Mouse (Mus musculus): ENCODE results near the gene Traf5. TPM values are rescaled to one million over a fixed set of nuclear protein-coding genes. Genes with fewer than 3 reads are reported as not detected.
A peak's percentile ranks its signal among the peaks of the same experiment; 100 is the strongest.

The Traf5 gene
- polyA plus RNA-seq, 1 experiment = 31.0 TPM

DNA sequence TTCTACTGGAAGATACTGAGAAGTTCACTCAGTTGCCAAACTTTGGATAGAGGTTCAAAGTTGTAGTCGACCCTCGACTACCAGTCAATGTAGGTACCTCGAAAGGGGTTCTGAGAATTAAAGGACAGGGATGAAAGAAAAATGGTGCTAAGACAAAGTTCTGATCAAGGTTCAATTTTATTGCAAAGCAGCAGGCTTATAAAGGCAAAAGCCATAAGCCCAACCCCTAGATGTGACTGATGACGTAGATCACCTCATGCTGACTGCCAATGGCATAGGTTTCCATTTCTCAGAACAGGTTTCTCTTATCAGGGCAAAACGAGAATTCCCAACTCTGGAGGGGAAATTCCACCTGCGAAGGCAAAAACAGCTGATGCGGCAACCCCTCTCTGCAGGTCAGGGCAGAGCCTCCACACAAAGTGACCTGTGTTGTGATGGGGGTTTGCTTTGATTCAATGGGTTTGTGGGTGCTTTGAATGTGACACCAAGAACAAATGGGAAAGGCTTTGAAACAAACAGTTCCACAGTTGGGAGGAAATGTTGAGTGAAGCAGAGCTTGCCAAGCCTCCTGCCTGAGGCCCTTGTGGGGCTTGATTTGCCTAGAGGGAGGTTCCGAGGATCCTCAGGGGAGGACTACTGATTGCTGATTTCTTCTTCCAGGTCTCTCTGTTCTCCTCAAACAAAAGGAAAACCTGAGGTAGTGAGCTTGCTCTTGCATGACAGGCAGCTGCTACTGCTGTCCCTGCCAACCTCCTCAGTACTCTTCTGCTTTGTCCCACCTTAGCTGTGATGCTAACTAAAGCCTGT, 105.5 kb downstream of the Traf5 start:
- no peak overlapping the region for H3K4me3 ChIP-seq (ENCODE audit: extremely low read depth, insufficient read depth, insufficient read length)
- H3K27ac ChIP-seq (ENCODE audit: insufficient read depth, low read length) = no peak overlapping the region
- 74% methylated on average over 8 of the region's 8 CpGs for WGBS
- no peak for DNase-seq (ENCODE audit: low read depth in 1 of 2, low spot score in 2 of 2)
- H3K4me1 ChIP-seq (ENCODE audit: control insufficient read depth, insufficient read depth, insufficient read length) = no peaks in the 10 kb centered on the region
- no peak for TF ChIP-seq POLR2A (IDR thresholded peaks at IDR 0.05; ENCODE audit: low read depth, low read length)
- TF ChIP-seq CTCF (IDR thresholded peaks at IDR 0.05; ENCODE audit: extremely low read depth, insufficient read depth, insufficient read length, insufficient replicate concordance) = no peak
- H3K27me3 ChIP-seq (ENCODE audit: control insufficient read depth, insufficient read depth, low read length) = no peaks in the 10 kb centered on the region
- no peaks in the 10 kb centered on the region for H3K36me3 ChIP-seq (ENCODE audit: control insufficient read depth, insufficient read depth, low read length)

DNA sequence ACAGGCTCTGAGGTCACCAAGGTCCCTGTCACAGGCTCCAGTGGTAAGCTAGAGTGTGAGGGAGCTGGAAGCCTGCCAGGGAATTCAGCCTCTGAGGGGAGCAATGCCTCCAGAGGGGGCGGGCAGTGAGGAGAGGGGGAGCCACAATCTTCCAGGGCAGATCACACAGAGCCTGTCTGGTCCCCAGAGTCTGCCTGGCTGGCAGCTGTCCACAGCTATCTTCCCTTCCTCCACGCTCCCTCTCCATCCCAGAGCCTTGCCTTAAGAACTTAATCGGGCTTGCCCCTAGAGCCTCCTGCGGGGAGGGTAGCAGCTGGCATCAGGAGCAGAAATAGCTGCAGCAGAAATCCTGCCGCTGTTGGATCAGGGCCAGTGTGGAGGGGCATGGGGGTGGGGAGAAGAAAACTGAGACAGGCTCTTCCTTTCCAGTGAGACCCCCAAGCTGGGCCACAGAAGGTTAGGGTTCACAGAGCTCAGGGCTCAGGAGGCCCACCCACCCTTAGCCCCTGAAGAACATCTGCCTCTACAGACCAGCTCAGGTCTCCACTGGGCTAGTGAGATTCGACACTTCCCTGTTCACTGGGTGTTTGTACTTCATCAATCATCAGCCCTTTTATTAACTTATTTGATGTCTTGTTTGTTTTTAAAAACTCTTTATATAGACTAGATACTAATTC, 110.8 kb downstream of the Traf5 start:
- no peaks in the 10 kb centered on the region for H3K27me3 ChIP-seq (ENCODE audit: control insufficient read depth, insufficient read depth, low read length)

DNA sequence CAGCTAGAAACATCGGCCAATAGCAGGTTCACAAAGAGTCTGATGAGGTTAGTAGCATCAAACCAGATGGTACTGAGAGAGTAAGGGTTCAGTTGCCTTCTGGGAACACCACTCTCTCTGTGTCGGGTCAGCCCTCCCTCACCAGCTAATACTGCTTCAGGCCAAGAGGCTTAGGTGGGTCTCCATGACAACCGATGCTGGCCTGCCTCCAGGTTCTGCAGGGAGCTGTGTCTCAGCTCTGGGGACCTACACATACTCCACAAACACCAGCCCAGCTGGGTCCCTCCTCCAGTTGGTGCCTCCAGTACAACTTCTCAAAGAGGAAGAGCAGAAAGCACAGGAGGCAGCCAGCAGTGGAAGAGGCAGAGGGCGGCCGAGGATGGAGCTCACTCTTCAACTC, 115.2 kb downstream of the Traf5 start, which contains the start of gene Rd3:
Gene Rd3, plus strand, starts transcription at position 184 of the 400 bp plus-strand sequence.
- Histone ChIP-seq H3K4me1 (ENCODE audit: control insufficient read depth, insufficient read depth, insufficient read length) (no peaks in the 10 kb centered on the region), H3K4me3 (ENCODE audit: extremely low read depth, insufficient read depth, insufficient read length) (no peak within 1 kb of the TSS), H3K27ac (ENCODE audit: insufficient read depth, low read length) (no peak within 1 kb of the TSS), H3K27me3 (ENCODE audit: control insufficient read depth, insufficient read depth, low read length) (no peaks in the 10 kb centered on the region), H3K36me3 (ENCODE audit: control insufficient read depth, insufficient read depth, low read length) (no peaks in the 10 kb centered on the region)
- TF ChIP-seq POLR2A (IDR thresholded peaks at IDR 0.05; ENCODE audit: low read depth, low read length) = no peak
- no peak for TF ChIP-seq CTCF (IDR thresholded peaks at IDR 0.05; ENCODE audit: extremely low read depth, insufficient read depth, insufficient read length, insufficient replicate concordance)
- WGBS = 49% methylated on average over 5 of the region's 5 CpGs
- DNase-seq (ENCODE audit: low read depth in 1 of 2, low spot score in 2 of 2) = no peak

More for the DNA sequence above, 110.8 kb downstream of the Traf5 start:
- 49% methylated on average over 6 of the region's 6 CpGs for WGBS
- no peak for TF ChIP-seq POLR2A (IDR thresholded peaks at IDR 0.05; ENCODE audit: low read depth, low read length)
- TF ChIP-seq CTCF (IDR thresholded peaks at IDR 0.05; ENCODE audit: extremely low read depth, insufficient read depth, insufficient read length, insufficient replicate concordance) = no peak
- no peaks in the 10 kb centered on the region for H3K36me3 ChIP-seq (ENCODE audit: control insufficient read depth, insufficient read depth, low read length)
- no peak for DNase-seq (ENCODE audit: low read depth in 1 of 2, low spot score in 2 of 2)
- H3K4me1 ChIP-seq (ENCODE audit: control insufficient read depth, insufficient read depth, insufficient read length) = no peaks in the 10 kb centered on the region
- no peak overlapping the region for H3K27ac ChIP-seq (ENCODE audit: insufficient read depth, low read length)
- H3K4me3 ChIP-seq (ENCODE audit: extremely low read depth, insufficient read depth, insufficient read length) = no peak overlapping the region

DNA sequence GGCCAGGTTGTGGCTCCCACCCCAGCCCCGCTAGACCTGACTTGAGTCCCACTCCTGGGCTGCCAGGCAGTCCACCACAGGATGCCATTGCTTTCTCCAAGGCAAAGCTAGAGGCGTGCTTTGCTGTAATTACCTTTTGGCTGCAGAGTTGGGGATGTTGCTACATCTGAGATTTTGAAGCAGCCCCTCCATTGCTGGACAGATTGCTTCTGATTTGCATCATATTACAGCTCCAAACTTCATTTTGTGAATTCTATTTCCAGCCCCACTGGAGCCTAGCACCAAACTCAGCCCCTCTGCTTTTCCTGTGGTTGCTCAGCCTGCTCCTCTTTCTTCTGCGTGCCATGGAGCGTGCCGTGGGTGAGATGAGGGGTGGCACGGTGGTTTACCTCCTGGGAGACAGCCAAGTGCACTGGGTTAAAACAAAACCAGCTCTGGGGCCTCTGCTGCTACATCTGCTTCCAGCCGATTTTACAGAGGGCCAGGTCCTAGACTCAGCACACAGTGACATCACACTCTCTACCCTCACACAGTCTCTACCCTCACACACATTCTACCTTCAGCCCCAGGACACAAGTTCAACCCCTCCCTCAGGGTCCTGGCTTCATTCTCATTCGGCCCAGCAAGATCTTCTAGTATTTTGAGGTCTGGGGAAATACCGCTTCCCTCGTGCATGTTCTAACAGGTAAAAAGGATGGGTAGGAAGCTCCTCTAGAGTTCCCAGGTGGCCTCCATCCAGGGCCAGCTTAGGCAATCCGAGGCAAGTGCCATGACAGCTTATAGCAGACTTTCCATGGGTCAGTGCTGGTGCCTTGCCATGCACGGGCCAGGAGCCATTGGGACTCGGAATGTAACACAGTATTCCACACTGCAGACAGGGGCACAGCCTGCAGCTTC, 117.6 kb downstream of the Traf5 start:
- 40% methylated on average over 13 of the region's 13 CpGs for WGBS
- no peak for DNase-seq (ENCODE audit: low read depth in 1 of 2, low spot score in 2 of 2)
- TF ChIP-seq POLR2A (IDR thresholded peaks at IDR 0.05; ENCODE audit: low read depth, low read length) (no peak), CTCF (IDR thresholded peaks at IDR 0.05; ENCODE audit: extremely low read depth, insufficient read depth, insufficient read length, insufficient replicate concordance) (no peak)
- Histone ChIP-seq H3K27ac (ENCODE audit: insufficient read depth, low read length) (no peak overlapping the region), H3K4me1 (ENCODE audit: control insufficient read depth, insufficient read depth, insufficient read length) (no peaks in the 10 kb centered on the region), H3K4me3 (ENCODE audit: extremely low read depth, insufficient read depth, insufficient read length) (no peak overlapping the region), H3K27me3 (ENCODE audit: control insufficient read depth, insufficient read depth, low read length) (no peaks in the 10 kb centered on the region), H3K36me3 (ENCODE audit: control insufficient read depth, insufficient read depth, low read length) (no peaks in the 10 kb centered on the region)

DNA sequence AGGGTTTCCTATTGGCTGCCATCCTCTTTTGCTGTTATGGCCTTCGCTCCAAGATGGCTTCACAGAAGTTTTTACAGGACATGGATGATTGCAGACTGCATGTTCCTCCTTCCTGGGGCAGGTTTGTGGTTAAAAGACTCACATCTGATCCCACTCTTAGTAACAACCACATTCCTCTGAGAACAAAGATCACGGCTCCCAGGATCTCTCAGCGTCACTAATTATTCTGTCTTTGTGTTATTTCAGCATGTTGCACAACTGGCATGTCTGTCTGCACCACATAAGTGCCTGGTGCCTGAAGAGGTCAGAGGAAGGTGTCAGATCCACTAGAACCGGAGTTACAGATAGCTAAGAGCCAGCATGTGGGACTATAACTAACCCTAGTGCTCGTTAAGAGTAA, 122.4 kb downstream of the Traf5 start:
- H3K4me3 ChIP-seq (ENCODE audit: extremely low read depth, insufficient read depth, insufficient read length) = no peak overlapping the region
- TF ChIP-seq CTCF (IDR thresholded peaks at IDR 0.05; ENCODE audit: extremely low read depth, insufficient read depth, insufficient read length, insufficient replicate concordance) = no peak
- no peak overlapping the region for H3K27ac ChIP-seq (ENCODE audit: insufficient read depth, low read length)
- DNase-seq (ENCODE audit: low read depth in 1 of 2, low spot score in 2 of 2) = no peak
- 83% methylated on average over 5 of the region's 5 CpGs for WGBS
- no peaks in the 10 kb centered on the region for H3K4me1 ChIP-seq (ENCODE audit: control insufficient read depth, insufficient read depth, insufficient read length)
- H3K36me3 ChIP-seq (ENCODE audit: control insufficient read depth, insufficient read depth, low read length) = no peaks in the 10 kb centered on the region
- H3K27me3 ChIP-seq (ENCODE audit: control insufficient read depth, insufficient read depth, low read length) = no peaks in the 10 kb centered on the region

DNA sequence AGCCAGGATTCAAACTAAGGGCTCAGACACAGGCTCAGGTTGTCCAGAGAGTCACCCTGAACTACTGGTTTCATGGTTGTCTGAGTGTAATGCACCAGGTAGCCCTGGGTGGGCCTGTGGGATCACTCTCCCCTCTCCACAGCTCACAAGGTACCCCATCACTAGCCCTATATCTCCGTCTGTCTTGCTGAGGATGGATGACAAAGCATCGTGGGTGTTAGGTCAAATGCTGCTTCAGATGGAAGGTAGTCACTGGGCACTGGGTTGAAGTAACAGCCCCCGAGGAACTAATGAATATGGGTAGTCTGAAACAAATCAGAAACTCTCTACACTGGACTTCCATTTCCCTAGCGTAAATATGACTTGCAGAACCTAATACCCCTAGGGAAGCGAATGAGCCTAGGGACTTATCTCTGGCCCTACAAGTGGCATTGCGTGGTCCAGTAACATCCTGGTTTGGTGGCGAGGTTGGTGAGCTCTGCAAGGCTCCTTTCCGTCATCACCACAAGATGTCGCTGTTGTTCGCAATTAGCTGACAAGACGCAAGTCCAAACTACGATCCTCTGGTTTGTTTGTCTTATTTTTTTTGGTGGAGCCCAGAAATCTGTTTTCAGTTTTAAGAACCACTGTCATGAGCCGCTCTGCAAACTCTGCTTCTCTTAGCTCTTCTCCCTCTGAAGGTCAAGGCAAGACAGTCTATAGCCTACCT, 127.4 kb downstream of the Traf5 start:
- H3K4me1 ChIP-seq (ENCODE audit: control insufficient read depth, insufficient read depth, insufficient read length) = no peaks in the 10 kb centered on the region

More for the DNA sequence above, 127.4 kb downstream of the Traf5 start:
- Histone ChIP-seq H3K4me3 (ENCODE audit: extremely low read depth, insufficient read depth, insufficient read length) (no peak overlapping the region), H3K27me3 (ENCODE audit: control insufficient read depth, insufficient read depth, low read length) (no peaks in the 10 kb centered on the region), H3K36me3 (ENCODE audit: control insufficient read depth, insufficient read depth, low read length) (no peaks in the 10 kb centered on the region), H3K27ac (ENCODE audit: insufficient read depth, low read length) (no peak overlapping the region)
- WGBS = 16% methylated on average over 13 of the region's 13 CpGs
- peak; percentile 70 to 72 for DNase-seq (ENCODE audit: low read depth in 1 of 2, low spot score in 2 of 2)
- TF ChIP-seq CTCF (IDR thresholded peaks at IDR 0.05; ENCODE audit: extremely low read depth, insufficient read depth, insufficient read length, insufficient replicate concordance) = peak; percentile 88; the same call in 1 of the 2 replicates
- no peak for TF ChIP-seq POLR2A (IDR thresholded peaks at IDR 0.05; ENCODE audit: low read depth, low read length)

All from spleen, adult 2 months (tissue).